Mouse (Mus musculus): Measurements from ENCODE around the gene C130032M10Rik.

DNA sequence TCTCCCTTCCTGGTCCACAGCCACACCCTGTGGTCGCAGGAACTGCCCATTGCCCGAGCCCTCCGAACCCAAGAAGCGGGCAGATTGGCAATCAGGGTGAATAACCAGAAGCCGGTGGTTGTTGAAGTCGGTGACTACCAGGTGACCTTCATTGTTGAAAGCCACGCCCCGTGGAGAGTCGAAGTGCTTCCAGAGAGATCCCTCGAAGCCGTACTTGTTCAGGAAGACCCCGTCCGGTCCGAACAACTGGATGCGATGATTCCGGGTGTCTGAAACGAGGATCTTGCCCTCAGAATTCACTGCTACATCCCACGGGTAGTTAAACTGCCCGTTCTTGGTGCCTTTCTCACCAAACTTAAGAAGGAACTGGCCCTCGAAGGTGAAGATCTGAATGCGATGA, 2.7 kb upstream of the C130032M10Rik start:
- TF ChIP-seq POLR2A (IDR thresholded peaks at IDR 0.05; ENCODE audit: borderline replicate concordance, control insufficient read depth, low read depth, low read length) (no peak), CTCF (IDR thresholded peaks at IDR 0.05; ENCODE audit: control insufficient read depth, insufficient read depth, low read length) (no peak)

Measured in bone marrow, adult 2 months (tissue).